Mouse (Mus musculus): Measurements from ENCODE around the gene Clec4g.
"Not testable (repeated sequence)": the region's sequence is repeated elsewhere in the genome, so short reads cannot be mapped to it uniquely, and the experiment has no call there.

Clec4g gene

DNA sequence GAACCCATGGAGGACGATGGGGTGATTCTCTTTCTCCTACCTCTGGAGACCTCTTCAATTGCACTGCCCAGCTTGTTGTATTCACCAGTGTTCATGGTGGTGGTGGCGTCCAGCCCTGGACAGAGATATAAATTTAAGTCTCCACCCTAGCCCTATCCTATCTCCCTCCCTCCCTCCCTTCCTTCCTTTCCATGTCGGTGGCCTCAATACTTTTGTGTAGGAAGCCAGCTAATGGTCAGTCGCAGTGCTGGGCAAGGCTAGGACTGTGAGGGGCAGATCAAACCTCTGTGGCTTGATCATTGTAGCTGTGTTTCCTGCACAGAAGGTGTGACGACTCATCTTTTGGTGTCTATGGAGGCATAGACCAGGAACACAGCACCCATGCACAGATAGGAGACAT is at the start of gene Clec4g:
Clec4g (minus strand) TSS at position 101 of the 400 bp plus-strand sequence.
- DNase-seq (ENCODE audit: low spot score in 2 of 2), result no peak

DNA sequence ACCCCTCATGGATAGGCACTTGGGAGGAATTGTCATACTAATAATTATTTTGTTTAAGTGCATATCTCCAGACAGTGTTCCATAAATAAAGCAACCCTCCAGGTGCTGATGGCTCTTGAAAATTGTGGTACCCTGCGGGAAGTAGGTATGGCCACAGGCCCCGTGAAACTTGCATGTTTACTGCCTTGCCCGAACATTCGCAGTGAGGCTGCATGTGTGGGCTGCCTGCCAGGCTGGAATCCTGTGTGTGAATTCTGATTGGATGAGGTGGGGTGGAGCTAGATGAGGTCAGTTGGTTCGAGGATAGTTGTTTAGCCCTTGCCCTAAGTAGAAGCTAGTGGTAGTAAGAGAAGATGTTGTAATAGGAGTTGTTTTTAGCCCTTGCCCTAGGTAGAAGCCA is 48.2 kb upstream of the Clec4g start:
- not testable (repeated sequence) for DNase-seq (ENCODE audit: low spot score in 2 of 2)

DNA sequence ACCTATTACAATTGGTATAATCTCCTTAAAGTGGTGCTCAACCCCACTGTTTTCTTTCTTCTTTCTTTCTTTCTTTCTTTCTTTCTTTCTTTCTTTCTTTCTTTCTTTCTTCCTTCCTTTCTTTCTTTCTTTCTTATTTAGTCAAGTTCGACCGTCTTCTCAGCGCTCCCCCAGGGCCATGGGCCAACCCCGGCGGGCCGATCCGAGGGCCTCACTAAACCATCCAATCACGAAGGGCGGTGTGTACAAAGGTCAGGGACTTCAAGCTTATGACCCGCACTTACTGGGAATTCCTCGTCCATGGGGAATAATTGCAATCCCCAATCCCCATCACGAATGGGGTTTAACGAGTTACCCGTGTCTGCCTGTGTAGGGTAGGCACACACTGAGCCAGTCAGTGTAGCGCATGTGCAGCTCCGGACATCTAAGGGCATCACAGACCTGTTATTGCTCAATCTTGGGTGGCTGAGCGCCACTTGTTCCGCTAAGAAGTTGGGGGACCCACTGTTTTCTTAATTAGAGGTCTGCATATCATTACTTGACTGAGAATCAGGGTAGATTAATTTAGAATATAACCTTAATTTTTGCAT is 33.9 kb upstream of the Clec4g start:
- peak; percentile 24 to 53 for DNase-seq (ENCODE audit: low spot score in 2 of 2)

DNA sequence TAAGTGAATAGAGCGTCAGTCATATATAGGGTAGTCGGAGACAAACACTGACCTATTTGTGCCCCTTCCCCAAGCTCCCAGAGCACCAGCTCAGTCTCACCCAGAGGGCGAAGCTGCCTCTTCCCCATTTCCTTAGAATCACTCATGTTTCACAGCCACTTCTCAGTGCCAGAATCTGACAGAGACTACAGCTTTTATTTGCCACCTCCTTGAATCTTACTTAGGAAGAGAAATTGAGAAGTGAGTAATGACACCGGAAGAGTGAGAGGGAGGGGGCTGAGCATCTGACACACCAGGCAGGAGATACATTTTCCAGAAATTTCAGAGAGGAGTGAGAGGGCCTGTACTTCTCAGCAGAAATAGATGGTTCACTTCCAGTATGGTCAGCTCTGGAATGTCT is 28.3 kb upstream of the Clec4g start, which contains the start of gene Cd209a:
Cd209a (minus strand) TSS at position 224 of the 400 bp plus-strand sequence.
- no peak for DNase-seq (ENCODE audit: low spot score in 2 of 2)

DNA sequence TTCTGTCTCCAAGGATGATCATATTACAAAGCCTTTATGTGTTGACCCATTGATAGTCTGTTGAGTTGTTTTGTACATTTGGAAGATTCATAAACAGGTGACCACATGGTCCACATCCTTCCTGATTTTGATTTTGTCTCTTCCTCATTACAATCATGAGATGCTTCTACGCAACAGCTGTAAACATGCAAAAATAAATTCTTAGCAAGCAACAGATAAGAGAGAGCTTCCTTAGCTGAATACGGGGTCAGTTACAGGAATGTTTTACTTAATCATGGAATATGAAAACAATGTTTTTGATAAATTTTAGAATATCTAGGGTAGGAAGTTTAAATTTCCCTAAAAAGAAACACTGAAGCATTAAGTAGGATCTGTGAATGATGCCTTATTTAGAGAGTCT is 16.5 kb upstream of the Clec4g start:
- DNase-seq (ENCODE audit: low spot score in 2 of 2), result no peak

DNA sequence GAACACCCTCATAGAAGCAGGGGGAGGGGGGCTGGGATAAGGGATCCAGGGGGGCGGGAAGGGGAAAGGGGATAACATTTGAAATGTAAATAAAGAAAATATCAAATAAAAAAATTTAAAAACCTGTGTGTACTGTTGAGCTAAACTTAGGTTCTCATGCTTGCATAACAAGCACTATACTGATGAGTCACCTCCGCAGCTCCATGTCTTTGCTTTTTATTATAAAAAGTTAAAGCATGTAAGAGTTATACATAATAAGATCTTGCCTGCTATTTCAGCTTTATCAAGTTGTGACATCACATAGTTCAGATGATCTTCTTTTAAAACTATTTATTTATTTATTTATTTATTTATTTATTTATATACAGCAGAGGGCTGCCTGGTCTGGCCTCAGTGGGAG is 15.1 kb upstream of the Clec4g start:
- no peak for DNase-seq (ENCODE audit: low spot score in 2 of 2)

DNA sequence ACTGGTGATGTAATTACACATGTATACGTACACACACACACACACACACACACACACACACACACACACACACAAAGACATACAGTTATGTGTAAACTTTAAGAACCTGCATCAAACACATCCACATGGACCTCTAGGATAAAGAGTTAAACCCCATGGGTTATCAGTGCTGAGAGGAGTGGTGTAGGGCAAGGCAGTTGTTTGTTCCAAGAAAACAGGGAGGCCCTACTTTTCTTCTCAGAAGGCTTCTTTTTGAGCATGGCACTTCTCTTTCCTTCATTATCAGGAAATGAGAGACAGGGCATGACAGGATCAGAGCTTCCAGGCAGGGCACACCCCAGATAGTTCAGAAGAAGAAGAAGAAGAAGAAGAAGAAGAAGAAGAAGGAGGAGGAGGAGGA is 13.6 kb upstream of the Clec4g start:
- no peak for DNase-seq (ENCODE audit: low spot score in 2 of 2)

DNA sequence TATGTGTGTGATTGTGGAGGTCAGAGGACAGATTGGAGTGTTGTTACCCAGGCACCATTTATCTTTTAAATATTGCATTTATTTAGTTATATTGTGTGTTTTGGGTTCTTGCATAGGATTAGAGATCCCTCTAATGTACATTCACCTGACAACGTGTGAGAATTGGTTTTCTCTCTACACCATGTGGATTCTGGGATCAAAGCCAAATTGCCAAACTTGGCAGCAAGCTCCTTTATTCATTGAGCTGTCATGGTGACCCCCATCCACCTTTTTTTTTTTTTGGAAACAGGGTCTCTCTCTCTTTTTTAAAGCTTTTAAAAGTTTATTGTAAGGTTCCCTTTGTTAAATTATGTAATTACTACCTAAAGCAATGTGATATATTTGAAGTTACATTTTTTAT is 590 bp upstream of the Clec4g start:
- DNase-seq (ENCODE audit: low spot score in 2 of 2), result no peak

DNA sequence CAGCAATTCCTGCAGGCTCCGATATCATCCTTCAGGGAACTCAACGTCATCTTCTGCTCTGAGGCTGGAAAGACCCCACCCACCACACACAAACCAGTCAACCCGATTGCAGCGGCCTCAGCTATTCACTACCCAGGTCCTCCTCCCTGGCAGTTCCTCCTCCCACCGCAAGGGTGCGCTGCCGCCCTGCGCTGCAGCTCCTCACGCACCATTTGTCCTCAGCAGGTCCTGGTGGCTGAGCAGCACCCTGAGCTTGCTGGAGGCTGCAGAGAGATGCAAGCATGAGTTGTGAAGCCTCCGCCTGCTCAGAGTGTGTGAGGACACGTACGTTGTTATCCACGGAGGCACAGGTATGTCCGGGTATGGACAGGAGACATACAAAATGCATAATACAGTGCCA is 1.9 kb downstream of the Clec4g start:
- DNase-seq (ENCODE audit: low spot score in 2 of 2), result peak; percentile 52 to 75

DNA sequence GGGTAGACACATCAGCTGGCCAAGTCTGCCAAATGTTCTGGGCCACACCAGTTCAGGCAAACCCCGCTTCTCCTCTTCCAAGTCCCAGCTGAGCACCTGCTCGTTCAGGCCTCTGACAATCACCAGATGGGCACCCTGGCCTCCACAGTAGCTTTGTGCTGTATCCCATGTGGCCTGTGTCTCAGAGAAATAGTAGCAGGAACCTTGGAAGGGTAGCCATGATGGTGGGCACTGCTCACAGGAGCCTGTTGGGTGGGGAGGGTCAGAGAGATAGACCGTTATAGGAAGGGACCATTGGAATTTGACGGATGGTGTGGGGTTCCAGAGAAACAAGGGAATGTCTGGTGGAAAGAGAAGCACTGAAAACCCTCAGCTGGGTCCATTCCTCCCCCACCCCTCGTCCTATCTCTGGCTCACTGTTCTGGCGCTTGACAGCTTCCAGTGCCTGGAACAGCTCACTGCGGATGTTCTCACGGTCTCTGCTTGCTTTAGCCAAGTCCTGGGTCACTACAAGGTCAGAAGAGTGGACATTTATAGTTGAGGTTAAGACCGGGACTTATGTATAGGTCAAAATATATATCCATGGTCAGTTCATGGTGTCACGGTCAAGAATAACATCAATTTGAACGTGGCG is 3.0 kb downstream of the Clec4g start:
- DNase-seq (ENCODE audit: low spot score in 2 of 2), result no peak

DNA sequence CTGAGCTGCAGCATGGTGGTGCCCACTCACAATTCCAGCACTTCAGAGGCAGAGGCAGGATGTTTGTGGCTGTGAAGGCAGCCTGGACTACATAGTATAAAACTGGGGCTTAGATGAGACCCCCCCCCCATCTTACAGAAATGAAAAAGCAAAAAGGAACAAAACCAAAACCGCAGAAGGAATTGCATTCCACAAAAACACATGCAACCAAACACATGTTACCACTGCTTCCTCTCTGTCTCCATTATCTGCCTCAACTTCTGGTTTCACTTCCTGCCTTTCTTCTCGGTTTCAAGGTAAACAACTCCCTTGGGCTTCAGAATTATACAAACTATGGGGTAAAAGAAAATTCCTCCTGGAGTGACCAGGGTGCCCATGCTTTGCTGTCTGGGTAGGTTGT is 8.8 kb downstream of the Clec4g start:
- no peak for DNase-seq (ENCODE audit: low spot score in 2 of 2)

DNA sequence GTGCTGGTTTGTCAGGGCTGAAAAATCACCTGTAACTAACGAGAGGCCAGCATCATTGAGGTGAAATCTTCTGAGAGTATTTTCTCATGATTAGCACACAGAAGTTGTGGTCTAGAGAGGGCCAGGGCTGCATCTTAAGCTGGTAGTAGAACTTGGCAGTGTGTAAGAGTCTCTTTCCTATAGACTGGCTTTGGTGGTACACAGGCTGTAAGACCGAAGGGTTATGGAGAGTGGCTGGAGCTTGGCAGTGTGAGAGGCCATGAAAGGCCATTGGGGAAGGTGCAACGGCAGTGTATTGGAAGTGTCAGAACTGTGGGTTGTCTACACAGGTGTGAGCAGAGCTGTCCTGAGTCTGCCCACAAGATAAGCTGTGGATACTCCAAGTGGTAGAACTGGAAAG is 10.1 kb downstream of the Clec4g start:
- DNase-seq (ENCODE audit: low spot score in 2 of 2), result no peak

DNA sequence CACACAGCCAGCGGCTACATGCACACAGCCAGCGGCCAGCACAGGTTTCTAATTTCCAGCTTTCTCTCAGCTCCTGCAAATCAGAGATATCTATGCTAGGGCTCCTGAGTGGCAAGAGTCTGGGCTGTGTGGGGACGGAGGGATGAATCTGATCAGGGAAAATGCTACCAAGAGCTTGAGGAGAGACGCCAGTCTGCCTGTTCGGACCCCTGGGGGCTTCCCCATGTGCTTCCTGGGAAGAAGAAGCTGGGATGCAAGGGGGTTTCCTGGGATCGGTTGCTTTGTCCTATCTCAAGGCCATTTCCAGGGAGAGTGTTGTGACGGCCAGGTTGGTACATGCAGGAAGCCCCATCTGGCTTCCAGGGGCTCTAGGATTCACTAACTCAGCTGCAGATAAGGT is 12.8 kb downstream of the Clec4g start:
- no peak for DNase-seq (ENCODE audit: low spot score in 2 of 2)

DNA sequence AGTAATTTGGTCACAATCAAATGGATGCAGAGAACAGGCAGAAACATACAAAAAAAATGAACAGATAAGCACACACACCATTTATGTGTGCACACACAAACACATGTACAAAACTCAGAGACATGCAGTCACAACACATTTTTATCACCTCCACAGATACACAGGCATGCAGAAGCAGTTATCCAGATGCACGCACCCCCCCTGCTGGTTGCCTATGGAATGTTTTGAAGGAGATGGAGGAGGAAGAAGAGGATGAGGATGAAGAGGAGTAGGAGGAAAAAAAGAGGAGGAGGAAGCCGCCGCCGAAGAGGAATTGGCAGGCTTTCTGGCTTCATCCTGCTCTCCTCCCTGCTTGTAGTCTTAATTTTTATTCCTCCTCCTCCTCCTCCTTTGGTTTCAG is 14.7 kb downstream of the Clec4g start:
- DNase-seq (ENCODE audit: low spot score in 2 of 2), result no peak

DNA sequence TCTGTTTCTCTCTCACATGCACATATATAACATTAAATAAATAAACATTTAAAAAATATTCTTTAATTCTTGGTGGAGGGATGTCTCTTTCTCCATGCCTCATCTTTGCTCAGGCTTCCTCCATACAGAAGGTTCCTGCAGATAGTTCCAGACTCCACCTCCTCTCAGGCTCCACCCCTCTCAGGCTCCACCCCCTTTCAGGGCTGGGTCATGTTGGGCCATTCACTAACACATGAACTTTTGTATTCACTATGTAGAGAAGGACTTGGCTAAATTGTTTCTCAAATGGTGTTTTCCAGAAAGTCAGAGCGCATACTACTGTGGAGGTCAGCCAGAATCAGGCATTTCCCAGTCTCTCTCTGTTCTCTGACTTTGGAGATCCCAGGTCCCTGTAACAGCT is 19.0 kb downstream of the Clec4g start:
- no peak for DNase-seq (ENCODE audit: low spot score in 2 of 2)

DNA sequence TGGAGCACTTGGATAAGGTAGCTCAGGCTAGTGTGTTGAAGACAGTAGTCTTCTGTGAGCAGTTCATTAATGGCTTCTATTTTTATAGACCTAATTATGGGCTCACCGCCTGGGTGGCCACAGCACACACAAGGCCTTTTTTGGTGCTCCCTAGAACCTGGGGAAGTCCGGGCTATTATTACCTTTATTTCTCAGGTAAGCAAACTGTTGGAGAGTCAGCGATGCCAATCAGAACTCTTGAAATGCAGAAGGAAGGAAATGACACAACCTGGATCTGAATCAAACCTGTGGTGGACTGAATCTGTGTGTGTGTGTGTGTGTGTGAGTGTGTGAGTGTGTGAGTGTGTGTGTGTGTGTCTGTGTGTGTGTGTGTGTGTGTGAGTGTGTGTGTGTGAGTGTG is 26.3 kb downstream of the Clec4g start, which contains the start of gene Fcer2a:
Fcer2a (minus strand) TSS at position 55 of the 400 bp plus-strand sequence.
- DNase-seq (ENCODE audit: low spot score in 2 of 2), result no peak

DNA sequence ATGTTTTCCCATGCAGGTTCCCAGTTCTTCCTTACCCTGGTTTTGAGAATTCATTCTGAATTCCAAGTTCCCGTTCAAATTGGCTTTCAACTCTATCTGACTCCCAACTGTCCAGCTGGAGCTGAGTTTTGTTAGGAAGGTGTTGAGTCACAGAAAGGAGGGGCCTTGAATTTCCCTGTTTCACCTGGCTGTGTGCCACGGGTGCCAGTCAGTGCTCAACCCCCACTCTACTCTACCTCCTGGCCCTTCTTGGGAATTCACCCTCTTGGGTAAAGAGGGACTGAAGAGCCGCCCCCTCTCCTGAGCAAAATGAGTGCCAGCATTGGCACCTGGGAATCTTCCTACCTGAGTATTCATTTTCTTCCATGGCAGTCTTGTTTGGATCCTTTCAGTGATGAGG is 29.7 kb downstream of the Clec4g start:
- no peak for DNase-seq (ENCODE audit: low spot score in 2 of 2)

DNA sequence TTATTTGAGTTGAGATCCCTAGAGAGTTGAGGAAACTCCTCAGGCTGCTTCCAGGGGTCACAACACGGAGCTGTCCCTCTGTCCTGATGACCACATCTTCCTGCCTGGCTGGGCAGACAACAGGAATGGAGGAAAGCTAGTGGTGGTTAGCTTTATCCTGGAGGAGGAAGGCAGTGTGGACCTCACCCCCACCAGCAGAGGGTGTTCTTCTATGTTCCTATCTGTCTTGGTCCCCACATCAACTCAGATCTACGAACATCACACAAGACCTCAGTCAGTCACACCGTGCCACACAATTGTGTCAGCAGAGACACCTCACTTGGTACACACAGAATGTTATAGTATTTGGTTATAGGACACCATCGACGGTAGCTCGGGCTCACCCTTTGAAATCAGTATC is 32.9 kb downstream of the Clec4g start:
- DNase-seq (ENCODE audit: low spot score in 2 of 2), result no peak

DNA sequence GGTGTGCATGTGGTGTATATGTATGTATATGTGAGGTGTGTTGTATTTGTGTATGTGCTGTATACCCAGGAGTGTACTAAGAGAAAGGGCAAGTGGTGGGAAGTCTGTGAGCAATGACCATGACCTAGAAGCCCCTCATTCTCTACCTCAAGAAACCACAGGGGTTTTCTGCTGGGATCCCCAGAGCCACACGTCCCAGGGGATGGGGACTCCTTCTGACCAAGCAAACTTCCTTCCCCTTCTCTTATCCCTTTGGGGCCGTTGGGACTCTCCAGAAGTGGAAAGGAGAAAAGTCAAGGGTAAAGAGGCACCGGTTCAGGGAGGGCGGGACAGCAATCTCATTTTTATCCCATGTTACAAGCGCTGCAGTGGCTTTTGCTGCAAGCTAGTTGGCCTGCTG is 35.0 kb downstream of the Clec4g start:
- DNase-seq (ENCODE audit: low spot score in 2 of 2), result no peak

DNA sequence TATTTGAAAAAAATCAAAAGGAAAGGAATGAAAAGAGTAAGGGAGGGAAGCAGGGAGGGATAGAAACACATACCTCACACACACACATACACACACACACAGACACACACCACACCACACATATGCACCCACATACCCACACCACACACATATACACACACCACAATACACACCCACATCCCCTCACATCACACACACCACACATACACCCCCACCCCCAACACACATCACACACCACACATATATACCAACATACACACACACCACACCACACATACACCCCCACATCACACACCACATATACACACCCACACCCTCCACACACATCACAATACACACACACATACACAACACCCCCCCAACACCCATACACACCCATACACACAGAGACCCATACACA is 35.9 kb downstream of the Clec4g start:
- DNase-seq (ENCODE audit: low spot score in 2 of 2), result no peak

DNA sequence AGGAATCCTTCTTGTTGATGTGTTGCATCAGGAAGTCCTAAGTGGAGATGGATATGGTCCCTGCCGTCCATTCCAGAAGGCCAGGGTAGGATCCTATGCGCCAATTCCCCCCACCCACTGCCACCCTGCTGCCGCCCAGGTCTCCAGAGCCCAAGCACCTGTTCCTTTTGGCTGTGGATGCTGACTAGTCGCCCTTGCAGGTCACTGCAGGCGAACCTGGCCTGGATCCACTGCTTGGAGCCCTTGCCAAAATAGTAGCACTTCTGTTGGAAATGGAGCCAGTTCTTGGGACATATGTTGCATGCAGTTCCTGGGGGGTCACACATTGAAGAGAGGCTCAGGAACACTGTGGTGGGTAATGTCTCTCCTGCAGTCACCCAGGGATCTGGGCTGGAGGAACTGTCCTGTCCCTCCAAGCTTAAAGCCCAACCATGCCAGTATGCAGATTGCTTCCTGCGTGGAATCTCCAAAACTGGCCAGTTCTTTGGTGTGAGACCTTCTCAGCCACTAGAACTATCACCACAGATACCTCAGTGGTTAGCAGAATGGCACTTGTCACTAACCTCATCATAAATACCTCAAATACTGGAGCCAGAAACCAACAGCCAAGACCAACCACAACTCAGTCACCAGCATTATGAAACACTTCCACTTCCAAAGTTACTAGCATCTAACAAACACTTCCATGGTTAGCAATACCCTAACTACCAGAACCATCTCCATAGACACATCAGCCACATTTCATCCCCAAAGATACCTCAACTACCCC is 36.9 kb downstream of the Clec4g start:
- no peak for DNase-seq (ENCODE audit: low spot score in 2 of 2)

DNA sequence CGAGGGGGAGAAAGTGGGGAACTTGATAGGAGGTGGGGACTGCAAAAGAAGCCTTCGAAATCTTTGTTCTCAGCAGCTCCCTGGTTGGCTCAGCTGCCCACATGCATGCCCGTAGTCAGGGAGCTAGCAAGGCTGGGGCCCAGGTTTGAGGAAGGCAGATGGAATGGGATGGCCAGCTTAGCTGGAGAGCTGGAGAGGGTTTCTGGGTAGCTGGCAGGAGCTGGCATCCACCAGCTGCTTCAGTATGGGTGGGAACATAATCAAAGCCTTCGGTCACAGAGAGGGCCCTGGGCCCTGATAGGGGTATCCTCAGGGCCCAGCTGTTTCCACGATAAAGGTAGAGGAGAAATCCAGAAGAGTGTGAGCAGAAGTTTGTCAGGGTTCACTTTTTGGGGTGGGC is 38.0 kb downstream of the Clec4g start:
- DNase-seq (ENCODE audit: low spot score in 2 of 2), result no peak

DNA sequence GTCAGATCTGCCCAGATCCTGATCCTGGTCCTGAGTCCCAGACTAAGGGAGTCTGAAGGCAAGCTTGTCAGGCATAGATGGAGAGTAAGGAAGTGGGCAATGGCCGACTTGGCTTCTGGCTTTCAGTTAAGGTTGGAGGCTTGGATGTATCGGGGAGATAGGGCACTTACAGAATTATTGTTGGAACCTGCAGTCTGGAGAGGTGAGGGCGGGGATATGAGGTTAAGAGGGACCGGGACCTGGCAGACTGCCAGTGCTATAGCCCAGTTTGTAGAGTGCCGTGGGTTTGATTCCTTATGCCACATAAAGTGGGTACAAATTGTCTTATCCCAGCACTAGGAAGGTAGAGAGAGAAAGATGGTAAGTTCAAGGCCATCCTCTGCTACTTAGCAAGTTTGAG is 40.8 kb downstream of the Clec4g start:
- DNase-seq (ENCODE audit: low spot score in 2 of 2), result no peak
